Mouse (Mus musculus): ENCODE measurements around the gene Exoc3l2. TPM values are rescaled to one million over a fixed set of nuclear protein-coding genes. Genes with fewer than 3 reads are reported as not detected.

Exoc3l2 gene
- polyA plus RNA-seq, 1 experiment from 2014 or later = 0.19 TPM

DNA sequence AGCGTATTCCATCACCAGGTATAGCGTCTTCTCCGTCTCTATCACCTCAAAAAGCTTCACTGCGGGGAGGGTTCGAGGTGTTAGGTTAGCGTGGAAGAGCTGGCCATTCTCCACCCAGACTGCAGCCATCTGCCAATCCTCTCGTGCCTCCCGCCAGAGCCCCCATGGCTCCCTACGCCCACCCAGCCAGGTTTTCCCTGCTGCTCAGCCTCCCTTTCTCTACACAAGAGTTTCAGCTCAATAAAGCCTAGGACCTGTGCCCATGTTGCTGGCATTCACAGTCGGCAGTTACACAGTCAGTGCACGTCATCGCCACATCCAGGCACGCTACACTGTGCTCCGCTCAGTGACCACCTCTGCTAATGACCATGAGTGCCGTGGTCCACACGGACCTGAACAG is 15.4 kb upstream of the Exoc3l2 start:
- ATAC-seq = no peak
- H3K4me2 ChIP-seq (ENCODE audit: low read length) = no peak overlapping the region
- H3K9ac ChIP-seq (replicated peaks; ENCODE audit: low read depth, low read length) = no peak overlapping the region
- H3K27me3 ChIP-seq (replicated peaks; ENCODE audit: control insufficient read depth, insufficient read depth, low read length) = no peaks in the 10 kb centered on the region
- no peaks in the 10 kb centered on the region for H3K9me3 ChIP-seq (ENCODE audit: control insufficient read depth, low read length)
- 84% methylated on average over 16 of the region's 16 CpGs for WGBS
- H3K4me1 ChIP-seq (replicated peaks; ENCODE audit: control insufficient read depth, insufficient read depth, low read length) = no peaks in the 10 kb centered on the region
- peaks cover 14% of the 10 kb centered on the region for H3K36me3 ChIP-seq (ENCODE audit: control insufficient read depth, insufficient read depth)
- no peak overlapping the region for H3K4me3 ChIP-seq (replicated peaks; ENCODE audit: low read length)
- H3K27ac ChIP-seq (ENCODE audit: low read length) = peak overlapping the region; percentile 12; the same call in 1 of the 2 replicates

DNA sequence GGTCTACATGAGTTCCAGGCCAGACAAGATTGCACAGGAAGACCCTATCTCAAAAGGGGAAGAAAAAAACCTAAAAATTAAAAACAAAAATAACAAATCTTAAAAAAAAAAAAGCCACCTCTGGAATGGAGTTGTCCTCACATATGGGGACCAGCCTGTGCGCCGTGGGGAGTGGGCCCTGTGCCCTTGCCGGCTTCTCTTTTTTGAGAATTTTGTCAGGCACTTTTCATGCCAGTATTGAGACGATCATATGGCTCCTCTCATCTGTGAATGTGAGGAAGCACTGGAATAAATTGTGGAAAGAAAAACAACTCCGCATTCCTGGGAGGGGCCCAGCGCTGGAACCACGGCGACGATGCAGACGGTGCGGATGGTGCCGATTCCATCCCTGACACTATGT is 14.0 kb upstream of the Exoc3l2 start:
- ATAC-seq = peak; percentile 67
- H3K4me2 ChIP-seq (ENCODE audit: low read length) = no peak overlapping the region
- 74% methylated on average over 12 of the region's 12 CpGs for WGBS
- H3K9ac ChIP-seq (replicated peaks; ENCODE audit: low read depth, low read length) = no peak overlapping the region
- peaks cover 10% of the 10 kb centered on the region for H3K36me3 ChIP-seq (ENCODE audit: control insufficient read depth, insufficient read depth)
- H3K9me3 ChIP-seq (ENCODE audit: control insufficient read depth, low read length) = no peaks in the 10 kb centered on the region
- H3K27me3 ChIP-seq (replicated peaks; ENCODE audit: control insufficient read depth, insufficient read depth, low read length) = no peaks in the 10 kb centered on the region
- H3K27ac ChIP-seq (ENCODE audit: low read length) = peak overlapping the region; percentile 63
- no peak overlapping the region for H3K4me3 ChIP-seq (replicated peaks; ENCODE audit: low read length)
- H3K4me1 ChIP-seq (replicated peaks; ENCODE audit: control insufficient read depth, insufficient read depth, low read length) = no peaks in the 10 kb centered on the region

DNA sequence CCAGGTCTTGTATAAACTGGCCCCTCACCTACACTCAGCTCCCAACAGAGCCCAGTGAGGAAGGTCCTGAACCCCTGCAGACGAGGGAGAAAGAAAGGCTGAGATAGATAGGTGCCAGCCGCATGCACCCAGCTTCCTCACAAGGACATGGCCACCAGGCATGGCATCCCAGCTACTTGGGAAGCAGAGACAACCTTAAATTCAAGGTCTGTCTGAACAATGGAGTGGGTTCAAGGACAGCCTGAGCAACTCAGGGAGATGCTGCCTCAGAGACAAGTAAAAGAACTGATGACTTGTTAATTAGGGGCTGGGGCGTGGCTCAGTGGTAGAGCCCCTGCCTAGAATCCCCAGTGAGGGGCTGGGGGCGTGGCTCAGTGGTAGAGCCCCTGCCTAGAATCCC is 7.9 kb upstream of the Exoc3l2 start:
- Histone ChIP-seq H3K4me3 (replicated peaks; ENCODE audit: low read length) (no peak overlapping the region), H3K4me1 (replicated peaks; ENCODE audit: control insufficient read depth, insufficient read depth, low read length) (peaks cover 27% of the 10 kb centered on the region), H3K27me3 (replicated peaks; ENCODE audit: control insufficient read depth, insufficient read depth, low read length) (no peaks in the 10 kb centered on the region), H3K36me3 (ENCODE audit: control insufficient read depth, insufficient read depth) (peaks cover 9% of the 10 kb centered on the region; the same call in 1 of the 2 replicates), H3K4me2 (ENCODE audit: low read length) (no peak overlapping the region), H3K9ac (replicated peaks; ENCODE audit: low read depth, low read length) (no peak overlapping the region), H3K9me3 (ENCODE audit: control insufficient read depth, low read length) (no peaks in the 10 kb centered on the region), H3K27ac (ENCODE audit: low read length) (no peak overlapping the region)
- 92% methylated on average over 4 of the region's 4 CpGs for WGBS
- no peak for ATAC-seq

DNA sequence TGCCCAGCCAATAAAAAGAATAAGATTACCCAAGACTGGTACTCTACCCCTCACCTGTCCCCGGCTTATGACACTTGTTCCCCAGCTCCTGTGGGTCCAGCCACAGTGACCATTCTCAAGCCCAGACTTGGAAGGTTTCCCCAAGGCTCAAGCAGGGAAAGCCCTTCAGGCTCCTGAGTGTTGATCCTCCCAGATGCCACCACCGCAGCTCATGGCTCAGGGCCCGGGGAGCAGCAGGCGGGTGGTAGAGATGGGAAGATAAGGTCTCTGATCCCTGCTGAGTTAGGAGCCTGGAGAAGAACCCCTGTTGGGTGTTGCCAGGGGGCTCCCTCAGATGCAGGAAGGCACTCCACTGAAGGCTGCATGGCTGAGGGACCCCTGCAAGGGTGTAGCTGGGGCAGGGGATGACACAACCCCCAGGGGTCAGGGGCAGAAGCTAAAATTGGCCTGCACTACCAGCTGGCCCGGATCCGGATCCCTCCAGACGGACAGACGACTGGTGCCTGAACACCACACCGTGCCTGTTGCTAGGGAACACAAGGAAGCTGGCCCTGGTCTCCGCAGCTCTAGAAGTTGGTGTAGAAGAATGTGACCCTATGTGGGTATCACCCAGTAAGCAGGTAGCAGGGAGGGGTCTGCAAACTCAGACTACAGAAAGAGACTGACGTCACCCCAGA is 7.2 kb upstream of the Exoc3l2 start:
- Histone ChIP-seq H3K27me3 (replicated peaks; ENCODE audit: control insufficient read depth, insufficient read depth, low read length) (no peaks in the 10 kb centered on the region), H3K9ac (replicated peaks; ENCODE audit: low read depth, low read length) (no peak overlapping the region), H3K4me2 (ENCODE audit: low read length) (no peak overlapping the region), H3K9me3 (ENCODE audit: control insufficient read depth, low read length) (no peaks in the 10 kb centered on the region), H3K4me3 (replicated peaks; ENCODE audit: low read length) (no peak overlapping the region), H3K36me3 (ENCODE audit: control insufficient read depth, insufficient read depth) (peaks cover 6% of the 10 kb centered on the region; the same call in 1 of the 2 replicates), H3K4me1 (replicated peaks; ENCODE audit: control insufficient read depth, insufficient read depth, low read length) (peaks cover 27% of the 10 kb centered on the region), H3K27ac (ENCODE audit: low read length) (no peak overlapping the region)
- ATAC-seq = no peak
- 73% methylated on average over 11 of the region's 11 CpGs for WGBS

DNA sequence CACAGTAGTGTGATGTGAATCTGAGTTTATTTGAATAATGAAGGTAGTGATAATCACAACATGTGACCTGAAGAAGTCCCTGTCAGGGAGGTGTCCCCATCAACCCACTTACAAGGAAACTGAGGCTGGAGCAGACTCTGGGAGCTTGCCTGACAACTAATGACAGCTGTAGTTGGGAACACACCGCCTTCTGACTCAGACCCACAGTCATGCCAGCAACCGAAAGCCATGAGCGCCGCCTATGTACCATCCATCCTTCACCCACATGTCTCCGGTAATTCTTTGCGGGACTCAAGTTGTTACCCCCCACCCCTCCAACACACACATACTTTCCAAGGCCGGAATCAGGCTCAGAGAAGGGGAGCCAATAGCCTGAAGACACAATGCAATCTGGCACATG is 6.5 kb upstream of the Exoc3l2 start:
- Histone ChIP-seq H3K27me3 (replicated peaks; ENCODE audit: control insufficient read depth, insufficient read depth, low read length) (no peaks in the 10 kb centered on the region), H3K4me2 (ENCODE audit: low read length) (peak overlapping the region; percentile 93), H3K4me1 (replicated peaks; ENCODE audit: control insufficient read depth, insufficient read depth, low read length) (peaks cover 27% of the 10 kb centered on the region), H3K4me3 (replicated peaks; ENCODE audit: low read length) (no peak overlapping the region; the same call in 1 of the 2 replicates), H3K27ac (ENCODE audit: low read length) (no peak overlapping the region), H3K9ac (replicated peaks; ENCODE audit: low read depth, low read length) (no peak overlapping the region), H3K9me3 (ENCODE audit: control insufficient read depth, low read length) (no peaks in the 10 kb centered on the region), H3K36me3 (ENCODE audit: control insufficient read depth, insufficient read depth) (peaks cover 2% of the 10 kb centered on the region; the same call in 1 of the 2 replicates)
- 93% methylated on average over 7 of the region's 7 CpGs for WGBS
- no peak for ATAC-seq

DNA sequence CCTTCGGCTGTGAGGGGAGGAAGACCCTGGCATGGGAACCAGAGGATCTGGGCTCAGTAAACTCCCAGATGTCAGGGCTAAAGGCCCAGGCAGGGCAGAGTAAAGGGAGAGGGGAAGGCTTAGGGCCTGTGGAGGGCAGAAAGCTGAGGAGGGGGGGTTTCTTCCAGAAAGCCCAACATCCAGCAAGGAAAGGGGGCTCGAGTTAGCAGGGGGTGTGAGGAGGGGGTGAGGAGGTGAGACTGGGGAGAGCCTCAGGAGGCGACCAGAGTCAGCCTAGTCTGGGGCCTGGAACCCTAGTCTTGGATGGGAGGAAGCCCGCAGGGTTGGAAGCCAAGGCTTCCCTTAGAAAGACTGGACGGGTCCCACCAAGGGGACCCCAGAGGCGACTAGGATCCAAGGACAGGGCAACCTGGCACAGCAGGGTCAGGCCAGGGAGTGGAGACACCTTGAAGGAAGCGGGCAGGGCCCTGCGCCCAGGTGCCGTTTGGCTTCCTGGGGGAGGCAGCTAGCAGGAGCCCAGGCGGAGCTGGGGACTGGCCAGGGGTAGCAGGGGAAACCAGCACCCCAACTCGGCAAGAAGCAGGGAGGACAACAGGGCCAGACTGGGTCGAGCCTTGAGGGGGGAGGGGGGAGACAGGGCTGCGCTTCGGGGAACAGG is 5.6 kb upstream of the Exoc3l2 start:
- WGBS = 7% methylated on average over 14 of the region's 14 CpGs
- Histone ChIP-seq H3K27ac (ENCODE audit: low read length) (peak overlapping the region; percentile 57), H3K36me3 (ENCODE audit: control insufficient read depth, insufficient read depth) (peaks cover 2% of the 10 kb centered on the region; the same call in 1 of the 2 replicates), H3K4me2 (ENCODE audit: low read length) (peak overlapping the region; percentile 93), H3K9ac (replicated peaks; ENCODE audit: low read depth, low read length) (peak overlapping the region; percentile 79), H3K9me3 (ENCODE audit: control insufficient read depth, low read length) (no peaks in the 10 kb centered on the region), H3K27me3 (replicated peaks; ENCODE audit: control insufficient read depth, insufficient read depth, low read length) (no peaks in the 10 kb centered on the region), H3K4me3 (replicated peaks; ENCODE audit: low read length) (peak overlapping the region; percentile 79), H3K4me1 (replicated peaks; ENCODE audit: control insufficient read depth, insufficient read depth, low read length) (peaks cover 27% of the 10 kb centered on the region)
- ATAC-seq = peak; percentile 29

DNA sequence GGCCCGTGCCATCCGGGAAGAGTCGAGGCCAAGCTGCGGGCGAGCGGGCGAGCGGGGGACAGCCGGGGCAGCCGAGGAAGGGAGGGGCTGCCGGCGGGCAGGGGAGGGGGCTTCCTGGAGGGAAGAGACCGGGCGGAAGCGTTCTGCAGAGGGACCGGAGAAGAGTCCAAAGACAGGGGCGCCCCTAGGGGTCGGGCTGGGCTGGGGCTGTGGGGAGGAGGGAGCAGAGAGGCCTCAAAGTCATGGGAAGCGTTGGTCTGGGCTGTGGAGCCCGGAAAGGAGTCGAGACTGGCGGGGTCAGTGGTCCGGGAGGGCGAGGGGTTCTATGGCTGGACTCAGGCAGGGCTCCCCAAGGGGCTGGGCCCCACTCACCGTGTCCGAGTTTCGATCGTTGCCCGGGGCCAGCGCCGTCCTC is 5.1 kb upstream of the Exoc3l2 start:
- Histone ChIP-seq H3K4me1 (replicated peaks; ENCODE audit: control insufficient read depth, insufficient read depth, low read length) (peaks cover 27% of the 10 kb centered on the region), H3K27me3 (replicated peaks; ENCODE audit: control insufficient read depth, insufficient read depth, low read length) (no peaks in the 10 kb centered on the region), H3K4me2 (ENCODE audit: low read length) (peak overlapping the region; percentile 93), H3K36me3 (ENCODE audit: control insufficient read depth, insufficient read depth) (peaks cover 2% of the 10 kb centered on the region; the same call in 1 of the 2 replicates), H3K9me3 (ENCODE audit: control insufficient read depth, low read length) (no peaks in the 10 kb centered on the region), H3K4me3 (replicated peaks; ENCODE audit: low read length) (peak overlapping the region; percentile 79), H3K27ac (ENCODE audit: low read length) (peak overlapping the region; percentile 57), H3K9ac (replicated peaks; ENCODE audit: low read depth, low read length) (peak overlapping the region; percentile 79)
- WGBS = 0% methylated on average over 23 of the region's 31 CpGs
- ATAC-seq = peak; percentile 73

DNA sequence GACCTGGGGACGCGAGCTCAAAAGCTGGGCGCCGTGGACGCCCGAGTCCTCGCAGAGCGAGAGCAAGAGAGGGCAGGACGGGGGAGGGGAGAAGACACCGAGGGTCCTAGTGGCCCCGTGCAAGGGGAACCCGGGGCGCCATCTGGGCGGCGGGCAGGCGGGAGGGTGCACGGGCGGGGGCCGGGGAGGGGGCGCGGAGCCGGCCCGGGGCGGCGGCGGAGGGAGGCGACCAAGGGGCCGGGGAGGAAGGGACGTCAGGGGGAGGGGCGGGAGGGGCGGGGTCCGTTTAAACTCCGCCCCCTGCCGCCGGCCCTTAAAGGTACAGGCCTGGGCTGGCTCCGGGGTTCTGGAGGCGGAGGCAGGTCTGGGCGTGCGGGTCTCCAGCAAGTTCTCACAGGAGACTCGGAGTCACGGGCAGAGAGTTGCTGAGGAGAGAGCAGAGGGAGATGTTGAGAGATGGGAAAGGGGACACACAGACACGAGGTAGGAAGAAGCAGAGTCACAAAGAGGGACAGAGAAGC is 4.5 kb upstream of the Exoc3l2 start, which contains the start of gene Mark4:
Gene Mark4 (minus strand): TSS at position 231 of the 521 bp plus-strand sequence.
- Histone ChIP-seq H3K27ac (ENCODE audit: low read length) (peak within 1 kb of the TSS; percentile 86), H3K4me1 (replicated peaks; ENCODE audit: control insufficient read depth, insufficient read depth, low read length) (peaks cover 27% of the 10 kb centered on the region), H3K9me3 (ENCODE audit: control insufficient read depth, low read length) (no peaks in the 10 kb centered on the region), H3K9ac (replicated peaks; ENCODE audit: low read depth, low read length) (peak within 1 kb of the TSS; percentile 79), H3K36me3 (ENCODE audit: control insufficient read depth, insufficient read depth) (peaks cover 2% of the 10 kb centered on the region; the same call in 1 of the 2 replicates), H3K4me3 (replicated peaks; ENCODE audit: low read length) (peak within 1 kb of the TSS; percentile 79), H3K4me2 (ENCODE audit: low read length) (peak within 1 kb of the TSS; percentile 93), H3K27me3 (replicated peaks; ENCODE audit: control insufficient read depth, insufficient read depth, low read length) (no peaks in the 10 kb centered on the region)
- peak; percentile 87 for ATAC-seq
- WGBS = 1% methylated on average over 20 of the region's 42 CpGs

DNA sequence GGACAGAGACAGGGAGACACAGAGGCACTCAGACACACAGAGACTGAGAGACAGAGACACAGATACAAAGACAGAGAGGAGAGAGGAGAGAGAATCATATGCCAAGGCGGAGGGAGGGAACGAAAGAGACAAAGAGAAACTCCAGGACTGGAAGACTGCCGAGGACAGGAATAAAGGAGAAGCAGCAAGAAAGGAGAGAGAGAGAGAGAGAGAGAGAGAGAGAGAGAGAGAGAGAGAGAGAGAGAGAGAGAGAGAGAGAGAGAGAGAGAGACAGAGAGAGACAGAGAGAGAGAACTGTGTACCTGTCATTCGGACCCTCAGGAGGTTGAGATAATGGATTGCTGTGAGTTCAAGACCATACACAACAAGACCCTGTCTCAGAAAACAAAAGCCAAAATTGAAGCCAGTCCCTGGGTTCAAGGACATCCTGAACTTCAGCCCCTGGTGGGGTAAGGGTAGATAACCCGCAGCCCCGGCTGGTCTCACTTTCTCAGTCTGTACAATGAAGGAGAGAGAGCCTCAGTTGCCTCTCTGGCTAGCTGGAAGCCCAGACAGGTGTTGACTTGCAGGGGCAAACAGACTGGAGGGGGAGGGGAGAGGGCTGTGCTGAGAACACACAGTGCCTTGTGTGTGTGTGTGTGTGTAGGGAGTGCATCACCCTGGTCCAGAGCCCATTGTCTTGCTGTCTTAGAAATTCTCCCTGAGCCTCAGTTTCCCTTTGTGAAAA is 3.8 kb upstream of the Exoc3l2 start:
- no peak for ATAC-seq
- H3K9me3 ChIP-seq (ENCODE audit: control insufficient read depth, low read length) = no peaks in the 10 kb centered on the region
- WGBS = 18% methylated on average over 6 of the region's 6 CpGs

More for the DNA sequence above, 3.8 kb upstream of the Exoc3l2 start:
- Histone ChIP-seq H3K36me3 (ENCODE audit: control insufficient read depth, insufficient read depth) (peaks cover 2% of the 10 kb centered on the region; the same call in 1 of the 2 replicates), H3K4me1 (replicated peaks; ENCODE audit: control insufficient read depth, insufficient read depth, low read length) (peaks cover 27% of the 10 kb centered on the region), H3K27ac (ENCODE audit: low read length) (peak overlapping the region; percentile 86), H3K4me3 (replicated peaks; ENCODE audit: low read length) (peak overlapping the region; percentile 79), H3K9ac (replicated peaks; ENCODE audit: low read depth, low read length) (peak overlapping the region; percentile 79), H3K4me2 (ENCODE audit: low read length) (peak overlapping the region; percentile 69), H3K27me3 (replicated peaks; ENCODE audit: control insufficient read depth, insufficient read depth, low read length) (no peaks in the 10 kb centered on the region)
